Mouse (Mus musculus): ENCODE measurements at regions not wholly inside any gene's neighbourhood (a gene's known extent, or its start where the extent isn't known, plus 50 kb on each side); places are given as distances from the start of the nearest gene placed in this dataset.

DNA sequence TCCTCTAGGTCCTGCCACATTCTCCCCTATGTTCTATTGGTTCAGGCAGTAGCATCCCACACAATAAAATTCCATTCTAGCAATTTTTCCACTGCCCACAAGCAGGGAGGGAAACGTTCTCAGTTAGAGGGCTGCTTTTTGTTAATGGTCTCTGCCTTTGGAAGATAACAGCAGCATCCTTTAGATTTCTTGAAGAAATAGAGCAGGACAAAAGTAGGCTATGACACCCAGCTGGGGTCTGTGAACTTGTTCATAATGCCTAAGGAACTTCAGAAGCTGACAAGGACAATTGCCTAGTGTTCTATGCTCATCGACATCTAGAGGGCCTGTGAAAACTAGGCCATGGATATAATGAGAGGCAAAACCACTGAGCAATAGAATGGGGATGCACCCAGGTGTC lies 174.2 kb upstream of the Ercc4 start:
- Histone ChIP-seq H3K9ac (no peak overlapping the region), H3K4me1 (replicated peaks) (no peaks in the 10 kb centered on the region), H3K4me2 (no peak overlapping the region), H3K27me3 (no peaks in the 10 kb centered on the region), H3K4me3 (no peak overlapping the region), H3K27ac (replicated peaks) (no peak overlapping the region), H3K9me3 (no peaks in the 10 kb centered on the region), H3K36me3 (no peaks in the 10 kb centered on the region)
- 40% methylated on average over 2 of the region's 2 CpGs for WGBS
- ATAC-seq (ENCODE audit: low FRiP score, low read depth), result no peak

DNA sequence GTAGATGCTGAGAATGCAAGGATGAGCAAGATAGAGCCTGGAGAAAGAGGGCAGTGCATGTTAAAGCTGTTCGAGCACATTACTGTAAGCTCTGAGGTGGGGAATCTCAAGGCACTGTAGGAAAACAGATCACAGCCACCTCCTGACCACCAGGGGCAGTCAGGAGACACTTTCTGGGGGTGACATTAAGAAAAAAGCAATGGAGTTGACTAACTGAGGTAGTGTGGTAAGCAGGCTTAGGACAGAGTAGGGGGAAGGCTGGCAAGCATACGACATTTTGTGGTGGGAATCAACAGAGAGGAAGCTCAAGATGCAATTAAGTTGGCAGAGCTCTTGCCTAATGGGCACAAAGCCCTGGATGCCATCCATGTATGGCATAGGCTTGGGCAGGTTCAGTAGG lies 172.9 kb upstream of the Ercc4 start:
- H3K4me1 ChIP-seq (replicated peaks), result no peaks in the 10 kb centered on the region
- 82% methylated on average over 2 of the region's 2 CpGs for WGBS
- H3K9ac ChIP-seq, result no peak overlapping the region
- H3K27ac ChIP-seq (replicated peaks), result no peak overlapping the region
- no peaks in the 10 kb centered on the region for H3K27me3 ChIP-seq
- H3K9me3 ChIP-seq, result no peaks in the 10 kb centered on the region
- no peaks in the 10 kb centered on the region for H3K36me3 ChIP-seq
- no peak for ATAC-seq (ENCODE audit: low FRiP score, low read depth)
- no peak overlapping the region for H3K4me2 ChIP-seq
- no peak overlapping the region for H3K4me3 ChIP-seq

DNA sequence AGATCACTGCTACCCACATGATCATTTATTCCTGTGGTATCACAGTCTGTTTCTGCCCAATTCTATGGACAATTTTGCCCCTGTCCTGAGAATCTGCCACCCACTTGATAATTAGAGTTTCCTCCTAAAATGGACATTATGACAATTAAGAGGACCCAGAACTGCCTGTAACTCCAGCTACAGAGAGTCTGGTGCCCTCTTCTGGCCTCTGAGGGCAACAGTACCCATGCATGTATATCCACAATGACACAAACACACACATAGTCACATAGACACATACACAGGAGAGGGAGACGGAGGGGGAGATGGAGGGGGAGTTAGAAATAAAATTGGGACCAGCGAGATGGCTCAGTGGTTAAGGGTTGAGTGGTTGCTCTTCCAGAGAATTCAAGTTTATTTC lies 170.9 kb upstream of the Ercc4 start:
- H3K36me3 ChIP-seq, result no peaks in the 10 kb centered on the region
- no peak overlapping the region for H3K4me2 ChIP-seq
- ATAC-seq (ENCODE audit: low FRiP score, low read depth), result no peak
- no peaks in the 10 kb centered on the region for H3K9me3 ChIP-seq
- no peaks in the 10 kb centered on the region for H3K27me3 ChIP-seq
- no peak overlapping the region for H3K9ac ChIP-seq
- WGBS, result 86% methylated on average over 2 of the region's 2 CpGs
- no peak overlapping the region for H3K27ac ChIP-seq (replicated peaks)
- H3K4me1 ChIP-seq (replicated peaks), result no peaks in the 10 kb centered on the region
- H3K4me3 ChIP-seq, result no peak overlapping the region

DNA sequence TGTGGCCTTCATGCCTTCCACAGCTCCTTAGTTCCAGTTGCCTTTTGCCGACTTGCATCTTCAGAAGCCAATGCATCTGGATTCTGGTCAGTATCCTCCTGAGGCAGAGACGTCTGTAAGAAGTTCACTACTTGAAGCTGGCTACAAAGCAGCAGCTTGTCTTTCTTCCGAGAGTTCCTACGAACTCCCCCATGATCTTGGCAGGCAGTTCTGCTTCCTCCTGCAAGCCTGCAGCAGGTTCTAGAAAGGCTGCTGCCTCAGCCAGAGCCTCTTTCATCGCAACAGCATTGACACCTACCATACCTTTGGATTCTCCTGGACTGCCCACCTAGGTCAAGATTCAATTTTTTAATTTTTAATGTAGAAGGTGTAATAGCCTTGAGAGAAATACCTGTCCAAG lies 158.3 kb upstream of the Ercc4 start:
- 89% methylated on average over 5 of the region's 5 CpGs for WGBS
- H3K9ac ChIP-seq, result no peak overlapping the region
- H3K4me3 ChIP-seq, result no peak overlapping the region
- ATAC-seq (ENCODE audit: low FRiP score, low read depth), result no peak
- no peak overlapping the region for H3K4me2 ChIP-seq
- no peaks in the 10 kb centered on the region for H3K27me3 ChIP-seq
- H3K9me3 ChIP-seq, result no peaks in the 10 kb centered on the region
- H3K27ac ChIP-seq (replicated peaks), result no peak overlapping the region
- H3K4me1 ChIP-seq (replicated peaks), result no peaks in the 10 kb centered on the region
- H3K36me3 ChIP-seq, result no peaks in the 10 kb centered on the region

DNA sequence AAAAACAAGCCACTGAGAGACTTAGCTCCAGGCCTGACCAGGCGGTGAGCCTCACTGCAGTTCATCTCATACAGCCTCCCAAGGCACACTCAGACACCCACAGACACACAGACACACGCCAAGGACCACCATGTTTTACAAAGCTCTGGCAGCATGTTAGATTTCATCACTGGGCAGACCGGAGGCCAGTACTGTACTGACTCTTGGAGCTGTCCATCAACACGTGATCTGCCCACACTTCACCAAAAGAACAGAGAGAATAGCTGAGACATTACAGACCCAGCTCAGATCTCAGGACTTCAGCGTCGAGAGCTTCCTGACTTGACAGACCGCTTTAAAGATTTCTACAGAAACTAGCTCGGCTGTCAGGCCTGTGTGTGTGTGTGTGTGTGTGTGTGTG lies 155.5 kb upstream of the Ercc4 start:
- H3K4me3 ChIP-seq, result no peak overlapping the region
- no peak for ATAC-seq (ENCODE audit: low FRiP score, low read depth)
- H3K4me1 ChIP-seq (replicated peaks), result no peaks in the 10 kb centered on the region
- H3K27me3 ChIP-seq, result no peaks in the 10 kb centered on the region
- H3K27ac ChIP-seq (replicated peaks), result no peak overlapping the region
- no peak overlapping the region for H3K4me2 ChIP-seq
- H3K9me3 ChIP-seq, result no peaks in the 10 kb centered on the region
- no peak overlapping the region for H3K9ac ChIP-seq
- WGBS, result 78% methylated on average over 8 of the region's 8 CpGs
- no peaks in the 10 kb centered on the region for H3K36me3 ChIP-seq

DNA sequence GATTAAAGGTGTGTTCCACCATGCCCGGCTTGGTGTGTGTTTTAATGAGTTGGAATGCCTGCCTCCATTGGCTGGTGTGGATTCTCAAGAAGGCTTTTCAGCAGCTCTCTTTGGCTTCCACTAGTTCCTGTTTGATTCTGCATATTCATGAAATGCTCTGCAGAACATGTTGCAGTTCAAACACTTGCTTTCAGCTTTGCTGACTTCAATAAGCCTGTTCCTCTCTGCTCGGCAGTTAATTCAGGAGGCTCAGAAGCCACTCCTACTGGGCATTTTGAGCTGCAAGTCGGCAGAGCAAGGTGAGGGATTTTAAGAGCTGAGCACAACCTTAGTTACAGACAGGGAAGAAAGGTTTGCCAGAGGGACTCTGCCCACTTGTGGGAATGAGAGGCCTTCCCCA lies 153.1 kb upstream of the Ercc4 start:
- WGBS, result 52% methylated on average over 3 of the region's 3 CpGs
- H3K9me3 ChIP-seq, result no peaks in the 10 kb centered on the region
- H3K4me2 ChIP-seq, result no peak overlapping the region
- H3K4me1 ChIP-seq (replicated peaks), result no peaks in the 10 kb centered on the region
- no peak overlapping the region for H3K4me3 ChIP-seq
- no peaks in the 10 kb centered on the region for H3K27me3 ChIP-seq
- no peak for ATAC-seq (ENCODE audit: low FRiP score, low read depth)
- no peak overlapping the region for H3K27ac ChIP-seq (replicated peaks)
- no peaks in the 10 kb centered on the region for H3K36me3 ChIP-seq
- H3K9ac ChIP-seq, result no peak overlapping the region

DNA sequence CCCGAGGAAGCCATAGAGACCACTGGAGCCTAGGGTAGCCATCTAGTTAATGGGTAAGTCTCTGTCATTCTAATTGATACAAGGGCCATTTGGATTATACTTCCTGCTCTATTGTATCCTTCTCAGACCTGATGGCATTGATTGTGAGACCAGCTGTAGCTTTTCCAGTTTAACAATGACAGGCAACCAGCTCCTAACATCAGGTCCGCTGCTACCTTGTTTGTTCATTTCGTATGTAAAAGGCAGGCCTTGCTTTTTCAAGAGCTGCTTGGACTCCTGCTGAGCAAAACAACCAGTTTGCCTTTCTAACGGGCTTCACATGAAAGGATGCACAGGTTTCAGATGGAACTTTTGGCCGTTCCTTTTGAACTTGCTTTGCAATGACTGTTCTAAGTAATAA lies 148.6 kb upstream of the Ercc4 start:
- Histone ChIP-seq H3K27me3 (no peaks in the 10 kb centered on the region), H3K4me3 (no peak overlapping the region)
- ATAC-seq (ENCODE audit: low FRiP score, low read depth), result no peak

DNA sequence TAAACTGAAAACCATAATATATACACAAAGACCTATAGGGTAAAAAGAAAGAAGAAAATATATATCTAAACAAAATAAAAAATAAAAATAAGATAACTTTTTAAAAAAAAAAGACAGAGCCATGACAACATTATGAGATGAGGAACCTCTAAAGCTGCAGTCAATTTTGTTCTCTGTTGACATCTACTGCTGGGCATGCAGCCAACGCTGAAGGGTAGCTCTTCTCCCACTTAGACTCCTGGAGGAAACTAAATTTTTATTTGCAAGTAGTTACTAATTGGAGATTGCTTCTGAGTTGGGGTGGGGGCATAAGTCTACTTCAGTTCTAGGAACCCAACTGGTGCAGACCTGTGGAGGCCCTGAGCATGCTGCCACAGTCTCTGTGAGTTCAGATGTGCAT lies 126.8 kb upstream of the Ercc4 start:
- ATAC-seq (ENCODE audit: low FRiP score, low read depth), result no peak
- no peak overlapping the region for H3K27ac ChIP-seq (replicated peaks)
- no peaks in the 10 kb centered on the region for H3K36me3 ChIP-seq
- H3K27me3 ChIP-seq, result no peaks in the 10 kb centered on the region
- no peaks in the 10 kb centered on the region for H3K4me1 ChIP-seq (replicated peaks)
- H3K9me3 ChIP-seq, result no peaks in the 10 kb centered on the region
- WGBS, result 89% methylated on average over 1 of the region's 1 CpGs
- H3K4me3 ChIP-seq, result no peak overlapping the region
- H3K9ac ChIP-seq, result no peak overlapping the region
- no peak overlapping the region for H3K4me2 ChIP-seq

More for the DNA sequence above, 148.6 kb upstream of the Ercc4 start:
- Histone ChIP-seq H3K4me1 (replicated peaks) (no peaks in the 10 kb centered on the region), H3K36me3 (no peaks in the 10 kb centered on the region), H3K9me3 (no peaks in the 10 kb centered on the region), H3K4me2 (no peak overlapping the region), H3K27ac (replicated peaks) (no peak overlapping the region), H3K9ac (no peak overlapping the region)
- 38% methylated on average over 5 of the region's 5 CpGs for WGBS

DNA sequence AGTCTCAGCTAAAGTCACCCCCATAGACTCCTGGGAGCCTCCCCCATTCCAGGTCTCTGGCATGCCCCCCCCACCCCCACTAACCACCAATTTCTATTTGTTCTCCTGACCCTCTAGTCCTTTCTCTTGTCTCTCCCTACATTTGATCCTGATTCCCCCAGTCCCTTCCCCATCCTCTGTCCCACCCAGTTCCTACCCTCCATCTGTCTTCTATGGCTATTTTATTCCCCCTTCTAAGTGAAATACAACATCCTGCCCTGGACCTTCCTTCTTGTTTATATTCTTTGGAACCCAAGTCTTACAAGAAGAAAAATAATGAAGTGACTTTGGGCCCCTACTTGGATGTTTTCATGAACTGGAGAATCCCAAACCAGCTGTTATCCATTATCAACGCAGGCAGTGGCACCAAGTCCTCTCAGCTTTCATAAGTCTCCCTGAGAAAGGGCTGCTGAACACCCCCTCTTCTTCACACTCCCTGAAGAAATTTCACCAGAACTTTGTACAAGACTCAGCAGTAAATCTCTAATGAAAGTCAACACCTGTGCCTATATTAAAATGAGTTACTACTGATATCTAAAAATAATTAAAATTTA lies 108.1 kb upstream of the Ercc4 start:
- no peak for ATAC-seq (ENCODE audit: low FRiP score, low read depth)
- WGBS, result 81% methylated on average over 1 of the region's 1 CpGs
- Histone ChIP-seq H3K27me3 (no peaks in the 10 kb centered on the region), H3K27ac (replicated peaks) (no peak overlapping the region), H3K4me2 (no peak overlapping the region), H3K36me3 (no peaks in the 10 kb centered on the region), H3K9me3 (no peaks in the 10 kb centered on the region), H3K4me1 (replicated peaks) (no peaks in the 10 kb centered on the region), H3K9ac (no peak overlapping the region), H3K4me3 (no peak overlapping the region)

DNA sequence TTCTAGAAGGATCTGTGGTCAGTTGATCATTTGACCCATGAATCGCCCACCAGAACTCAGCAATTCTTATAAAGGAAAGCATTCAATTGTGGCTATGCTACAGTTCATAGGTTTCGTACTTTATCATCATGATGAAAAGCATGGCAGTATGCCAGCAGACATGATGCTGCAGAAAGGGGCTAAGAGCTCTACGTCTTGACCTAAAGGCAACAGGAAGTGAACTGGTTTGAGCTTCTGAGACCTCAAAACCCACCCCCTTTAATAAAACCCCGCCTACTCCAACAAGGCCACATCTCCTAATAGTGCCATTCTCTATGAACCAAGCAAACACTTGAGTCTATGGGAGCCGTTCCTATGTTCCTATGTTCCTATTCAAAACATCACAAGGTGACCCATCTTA lies 96.6 kb upstream of the Ercc4 start:
- 93% methylated on average over 5 of the region's 5 CpGs for WGBS
- Histone ChIP-seq H3K4me3 (no peak overlapping the region), H3K4me2 (no peak overlapping the region), H3K36me3 (no peaks in the 10 kb centered on the region), H3K9me3 (no peaks in the 10 kb centered on the region), H3K4me1 (replicated peaks) (no peaks in the 10 kb centered on the region), H3K27ac (replicated peaks) (no peak overlapping the region), H3K27me3 (no peaks in the 10 kb centered on the region), H3K9ac (no peak overlapping the region)
- no peak for ATAC-seq (ENCODE audit: low FRiP score, low read depth)

DNA sequence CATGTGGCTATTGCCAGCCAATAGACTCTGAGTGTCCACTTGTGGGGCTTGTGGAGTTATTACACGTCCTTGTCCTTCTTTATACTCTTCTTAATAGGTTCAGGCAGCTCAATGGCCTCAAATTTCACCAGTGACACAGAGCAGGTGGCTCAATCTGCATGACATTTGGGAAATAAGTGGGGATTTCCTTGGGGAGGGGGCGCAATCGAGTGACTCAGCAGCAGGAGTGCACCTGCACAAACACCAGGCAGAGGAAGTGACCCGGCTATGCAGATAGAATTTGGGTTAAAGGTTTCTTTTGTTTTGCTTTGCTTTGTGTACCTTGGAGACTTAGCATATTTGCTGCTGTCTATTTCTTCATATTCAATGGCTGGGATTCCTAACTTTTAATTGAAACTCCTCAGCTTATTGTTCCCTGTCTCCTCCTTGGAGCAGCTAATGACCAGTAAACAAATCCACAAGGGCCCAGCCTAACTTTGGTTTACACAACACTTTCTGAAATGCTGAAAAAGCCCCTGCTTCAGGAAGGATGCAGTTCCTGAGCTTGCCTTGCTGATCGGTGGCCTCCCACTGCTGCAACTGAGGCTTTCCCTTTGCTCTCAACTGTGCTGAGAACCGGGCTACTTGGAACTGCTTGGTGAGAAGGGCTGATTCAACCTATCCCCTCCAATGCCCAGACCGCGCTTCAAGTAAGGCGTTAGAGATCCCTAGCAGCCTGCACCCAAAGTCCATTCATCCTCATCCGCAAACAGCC lies 95.4 kb upstream of the Ercc4 start:
- Histone ChIP-seq H3K27me3 (no peaks in the 10 kb centered on the region), H3K4me3 (no peak overlapping the region), H3K4me2 (no peak overlapping the region), H3K9ac (no peak overlapping the region), H3K9me3 (no peaks in the 10 kb centered on the region), H3K4me1 (replicated peaks) (no peaks in the 10 kb centered on the region), H3K36me3 (no peaks in the 10 kb centered on the region), H3K27ac (replicated peaks) (no peak overlapping the region)
- ATAC-seq (ENCODE audit: low FRiP score, low read depth), result no peak
- WGBS, result 58% methylated on average over 10 of the region's 10 CpGs

DNA sequence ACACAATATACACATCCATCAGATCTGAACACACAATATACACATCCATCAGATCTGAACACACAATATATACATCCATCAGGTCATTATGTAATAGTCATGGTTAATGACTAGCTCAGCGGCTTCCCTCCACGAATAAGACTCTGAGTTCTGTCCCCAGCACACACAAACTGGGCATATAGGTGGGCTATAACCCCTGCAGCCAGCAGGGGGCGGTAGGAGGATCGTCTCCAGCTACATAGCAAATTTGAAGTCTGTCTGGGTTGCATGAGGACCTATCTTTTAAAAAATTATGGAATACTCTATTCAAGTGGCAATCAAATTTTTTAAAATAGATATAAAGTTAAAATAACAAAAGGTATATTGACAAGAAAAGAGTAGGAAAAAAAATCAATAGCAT lies 86.6 kb upstream of the Ercc4 start:
- no peaks in the 10 kb centered on the region for H3K9me3 ChIP-seq
- 49% methylated on average over 4 of the region's 4 CpGs for whole genome bisulfite sequencing
- H3K4me2 ChIP-seq, result no peak overlapping the region
- H3K9ac ChIP-seq, result no peak overlapping the region
- H3K27me3 ChIP-seq, result no peaks in the 10 kb centered on the region
- ATAC-seq (ENCODE audit: low FRiP score, low read depth), result no peak
- H3K4me3 ChIP-seq, result no peak overlapping the region
- H3K36me3 ChIP-seq, result no peaks in the 10 kb centered on the region
- H3K27ac ChIP-seq (replicated peaks), result no peak overlapping the region
- no peaks in the 10 kb centered on the region for H3K4me1 ChIP-seq (replicated peaks)

DNA sequence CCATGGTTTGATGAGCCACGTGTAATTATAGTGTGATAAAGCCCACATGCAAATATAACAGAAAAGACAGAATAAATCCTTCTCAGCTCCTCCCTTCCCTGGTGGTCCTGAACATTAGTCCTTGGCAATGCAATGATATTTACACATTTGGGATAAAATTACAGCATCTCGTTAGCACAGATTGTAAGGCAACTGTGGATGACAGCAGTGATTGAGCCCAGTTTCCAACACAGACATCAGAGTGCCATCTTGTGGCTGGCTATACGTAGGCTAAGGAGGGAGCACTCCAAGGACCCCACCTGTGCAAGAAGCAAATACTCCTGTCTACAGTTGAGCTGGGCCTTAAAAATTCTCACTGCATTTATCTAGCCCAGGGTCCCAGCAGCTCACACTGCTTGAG lies 84.1 kb upstream of the Ercc4 start:
- no peaks in the 10 kb centered on the region for H3K27me3 ChIP-seq
- WGBS, result 32% methylated on average over 3 of the region's 3 CpGs
- H3K9ac ChIP-seq, result no peak overlapping the region
- ATAC-seq (ENCODE audit: low FRiP score, low read depth), result peak; percentile 79; the same call in 1 of the 2 replicates
- no peak overlapping the region for H3K4me2 ChIP-seq
- H3K36me3 ChIP-seq, result no peaks in the 10 kb centered on the region
- H3K4me3 ChIP-seq, result no peak overlapping the region
- no peaks in the 10 kb centered on the region for H3K9me3 ChIP-seq
- H3K27ac ChIP-seq (replicated peaks), result no peak overlapping the region
- H3K4me1 ChIP-seq (replicated peaks), result no peaks in the 10 kb centered on the region
